Mouse (Mus musculus) MEL (cell line): ENCODE data around the gene Tmem82. TPM values are rescaled to one million over a fixed set of nuclear protein-coding genes. Genes with fewer than 3 reads are reported as not detected.

Source experiments
- DNase-seq: peaks from one replicate; pipeline ENCODE4 v3.0.0; 2011; ENCODE audit warnings: low read depth, low spot score
- H3K27ac ChIP-seq: 2 replicates; pipeline ENCODE4 v1.5.1; 2012; ENCODE audit warnings: low read depth, mild to moderate bottlenecking, control low read depth, low read length, moderate library complexity; ENCODE audit not compliant: control insufficient read depth
- H3K27me3 ChIP-seq, 2 experiments: fragments of 150-350 bp in 1 of 2; sonication (generic) in 1 of 2; 2 replicates each; pipeline ENCODE4 v1.6.1; 2012; ENCODE audit warnings: low read length in 2 of 2, mild to moderate bottlenecking in 2 of 2, improper control_type of control experiment in 1 of 2, moderate library complexity in 1 of 2; ENCODE audit not compliant: insufficient read depth in 2 of 2, control insufficient read depth in 1 of 2
- H3K36me3 ChIP-seq, 2 experiments: 2 replicates each; pipeline ENCODE4 v1.6.1; 2012 to 2014; ENCODE audit warnings: low read length in 2 of 2, improper control_type of control experiment in 1 of 2, inconsistent platforms in 1 of 2, mild to moderate bottlenecking in 1 of 2; ENCODE audit not compliant: insufficient read depth in 2 of 2, control insufficient read depth in 1 of 2
- H3K4me1 ChIP-seq, 2 experiments: fragments of 150-350 bp in 1 of 2; sonication (generic) in 1 of 2; 2 replicates each; pipeline ENCODE4 v1.6.1; 2012; ENCODE audit warnings: low read length in 2 of 2, improper control_type of control experiment in 1 of 2, mild to moderate bottlenecking in 1 of 2; ENCODE audit not compliant: insufficient read depth in 2 of 2, control insufficient read depth in 1 of 2
- H3K4me3 ChIP-seq, 2 experiments: fragments of 150-350 bp in 1 of 2; sonication (generic) in 1 of 2; 2 replicates each; pipeline ENCODE4 v1.5.1; 2012; ENCODE audit warnings: low read depth in 2 of 2, low read length in 2 of 2, mild to moderate bottlenecking in 2 of 2, moderate library complexity in 2 of 2, control low read depth in 1 of 2, improper control_type of control experiment in 1 of 2; ENCODE audit not compliant: control insufficient read depth in 1 of 2, insufficient read depth in 1 of 2
- H3K79me2 ChIP-seq: 2 replicates; pipeline ENCODE4 v1.6.1; 2012; ENCODE audit warnings: mild to moderate bottlenecking, low read length, moderate library complexity; ENCODE audit not compliant: control insufficient read depth, poor library complexity, insufficient read depth
- H3K9ac ChIP-seq: 2 replicates; pipeline ENCODE4 v1.6.1; 2012; ENCODE audit warnings: low read depth, mild to moderate bottlenecking, control low read depth, low read length, moderate library complexity; ENCODE audit not compliant: control insufficient read depth, poor library complexity, severe bottlenecking
- H3K9me3 ChIP-seq: fragments of 150-350 bp; sonication (generic); replicated peaks from 2 replicates; pipeline ENCODE4 v1.6.1; 2012; ENCODE audit warnings: mild to moderate bottlenecking, low read length, improper control_type of control experiment, moderate library complexity; ENCODE audit not compliant: insufficient read depth
- BHLHE40 ChIP-seq: IDR thresholded peaks from 2 replicates; pipeline ENCODE4 v1.6.1; 2012; ENCODE audit warnings: low read depth, mild to moderate bottlenecking, inconsistent platforms, low read length, improper control_type of control experiment, borderline replicate concordance
- CTCF ChIP-seq, 3 experiments: IDR thresholded peaks in 2 of 3; conservative IDR thresholded peaks in 1 of 3; 2 replicates each; pipeline ENCODE4 v1.5.1; 2011 to 2012; ENCODE audit warnings: low read length in 3 of 3, low read depth in 2 of 3, mild to moderate bottlenecking in 2 of 3, improper control_type of control experiment in 1 of 3, inconsistent platforms in 1 of 3, mixed read lengths in 1 of 3, moderate library complexity in 1 of 3; ENCODE audit not compliant: control insufficient read depth in 1 of 3, insufficient read depth in 1 of 3, poor library complexity in 1 of 3, severe bottlenecking in 1 of 3
- EP300 ChIP-seq, 2 experiments: IDR thresholded peaks; 2 replicates each; pipeline ENCODE4 v1.6.1; 2011; ENCODE audit warnings: improper control_type of control experiment in 2 of 2, low read length in 2 of 2, low read depth in 1 of 2, mild to moderate bottlenecking in 1 of 2
- ETS1 ChIP-seq: IDR thresholded peaks from 2 replicates; pipeline ENCODE4 v1.6.1; 2012; ENCODE audit warnings: low read depth, mild to moderate bottlenecking, inconsistent platforms, low read length, improper control_type of control experiment, moderate library complexity
- GABPA ChIP-seq: IDR thresholded peaks from 2 replicates; pipeline ENCODE4 v1.6.1; 2012; ENCODE audit warnings: low read depth, mild to moderate bottlenecking, inconsistent platforms, low read length, improper control_type of control experiment, moderate library complexity
- JUND ChIP-seq: IDR thresholded peaks from 2 replicates; pipeline ENCODE4 v1.6.1; 2011; ENCODE audit warnings: low read depth, mild to moderate bottlenecking, improper control_type of control experiment, low read length
- KAT2A ChIP-seq: conservative IDR thresholded peaks from 2 replicates; pipeline ENCODE4 v1.6.1; 2012; ENCODE audit warnings: low read depth, low read length, improper control_type of control experiment, inconsistent platforms
- MAZ ChIP-seq: IDR thresholded peaks from 2 replicates; pipeline ENCODE4 v1.6.1; 2012; ENCODE audit warnings: low read depth, mild to moderate bottlenecking, inconsistent platforms, low read length, improper control_type of control experiment
- MEF2A ChIP-seq: IDR thresholded peaks from 2 replicates; pipeline ENCODE4 v1.6.1; 2014; ENCODE audit warnings: low read depth, mild to moderate bottlenecking, inconsistent platforms, low read length, improper control_type of control experiment; ENCODE audit not compliant: poor library complexity, insufficient replicate concordance, severe bottlenecking; ENCODE audit errors: extremely low read depth
- NELFE ChIP-seq: IDR thresholded peaks from 2 replicates; pipeline ENCODE4 v1.6.1; 2011; ENCODE audit warnings: low read depth, low read length, improper control_type of control experiment
- NRF1 ChIP-seq: IDR thresholded peaks from 2 replicates; pipeline ENCODE4 v1.6.1; 2014; ENCODE audit warnings: low read depth, mild to moderate bottlenecking, inconsistent platforms, low read length, improper control_type of control experiment, moderate library complexity; ENCODE audit not compliant: poor library complexity, insufficient read depth, severe bottlenecking
- POLR2AphosphoS2 ChIP-seq: IDR thresholded peaks from 2 replicates; pipeline ENCODE4 v1.6.1; 2011; ENCODE audit warnings: low read length, improper control_type of control experiment
- RAD21 ChIP-seq: IDR thresholded peaks from 2 replicates; pipeline ENCODE4 v1.6.1; 2011; ENCODE audit warnings: mild to moderate bottlenecking, low read depth, low read length, improper control_type of control experiment
- SMC3 ChIP-seq: IDR thresholded peaks from 2 replicates; pipeline ENCODE4 v1.6.1; 2011; ENCODE audit warnings: low read depth, low read length, improper control_type of control experiment
- TCF12 ChIP-seq: IDR thresholded peaks from 2 replicates; pipeline ENCODE4 v1.6.1; 2014; ENCODE audit warnings: low read depth, mild to moderate bottlenecking, inconsistent platforms, low read length, improper control_type of control experiment, moderate library complexity
- UBTF ChIP-seq: IDR thresholded peaks from 2 replicates; pipeline ENCODE4 v1.6.1; 2012; ENCODE audit warnings: low read depth, mild to moderate bottlenecking, inconsistent platforms, low read length, improper control_type of control experiment, moderate library complexity, borderline replicate concordance; ENCODE audit not compliant: insufficient read depth
- USF1 ChIP-seq: IDR thresholded peaks from 2 replicates; pipeline ENCODE4 v1.6.1; 2014; ENCODE audit warnings: low read depth, mild to moderate bottlenecking, inconsistent platforms, low read length, improper control_type of control experiment, moderate library complexity
- USF2 ChIP-seq, 2 experiments: IDR thresholded peaks; 2 replicates each; pipeline ENCODE4 v1.6.1; 2011 to 2012; ENCODE audit warnings: improper control_type of control experiment in 2 of 2, low read length in 2 of 2, borderline replicate concordance in 1 of 2, inconsistent platforms in 1 of 2, low read depth in 1 of 2, mild to moderate bottlenecking in 1 of 2; ENCODE audit not compliant: insufficient read depth in 1 of 2
- ZC3H11A ChIP-seq: IDR thresholded peaks from 2 replicates; pipeline ENCODE4 v1.6.1; 2012; ENCODE audit warnings: low read depth, mild to moderate bottlenecking, inconsistent platforms, low read length, improper control_type of control experiment
- ZKSCAN1 ChIP-seq: IDR thresholded peaks from 2 replicates; pipeline ENCODE4 v1.6.1; 2012; ENCODE audit warnings: low read depth, mild to moderate bottlenecking, inconsistent platforms, low read length, improper control_type of control experiment, moderate library complexity
- ZMIZ1 ChIP-seq: IDR thresholded peaks from 2 replicates; pipeline ENCODE4 v1.6.1; 2012; ENCODE audit warnings: low read depth, mild to moderate bottlenecking, inconsistent platforms, low read length, improper control_type of control experiment, moderate library complexity
- ZNF384 ChIP-seq: IDR thresholded peaks from 2 replicates; pipeline ENCODE4 v1.6.1; 2012; ENCODE audit warnings: low read depth, mild to moderate bottlenecking, inconsistent platforms, low read length, improper control_type of control experiment
- polyA plus RNA-seq, 2 experiments: library from polyadenylated mRNA; stranded (reverse) in 1 of 2; unstranded in 1 of 2; fragments of >175 nt in 1 of 2; fragments of >200 nt in 1 of 2; gene quantifications; 2 replicates each; pipeline versions ENCODE4 v1.2.1 to v1.2.4; 2012; ENCODE audit warnings: low replicate concordance in 2 of 2, low read depth in 1 of 2; ENCODE audit not compliant: insufficient read length in 2 of 2, insufficient read depth in 1 of 2, missing spikeins in 1 of 2
- total RNA-seq: library from RNA; depleted of rRNA; stranded (reverse); fragments of 300-350 nt; gene quantifications from 2 replicates; pipeline ENCODE4 v1.2.3, GENCODE M21; 2012

Tmem82 gene
- total and polyA plus RNA-seq, 3 experiments = 0.21 TPM; not detected in 2

GRCm38 (mm10) chr4:141632111-141632873 is 13.9 kb upstream of the Tmem82 start:
- H3K36me3 ChIP-seq = peaks cover 0 to 1% of the 10 kb centered on the region in 2 experiments; a peak in 1 of 4 replicates

GRCm38 (mm10) chr4:141631250-141631649 is 12.8 kb upstream of the Tmem82 start:
- Histone ChIP-seq H3K4me1 (no peaks in the 10 kb centered on the region), H3K27ac (no peak overlapping the region), H3K27me3 (no peaks in the 10 kb centered on the region), H3K36me3 (peaks cover 0 to 1% of the 10 kb centered on the region in 2 experiments; a peak in 1 of 4 replicates), H3K4me3 (no peak overlapping the region), H3K9ac (no peak overlapping the region), H3K79me2 (no peaks in the 10 kb centered on the region), H3K9me3 (no peaks in the 10 kb centered on the region)
- DNase-seq = no peak
- TF ChIP-seq ZKSCAN1 (no peak), CTCF (IDR thresholded peaks at IDR 0.05 in 2 of 3, conservative IDR thresholded peaks at IDR 0.05 in 1 of 3; ENCODE audit: control insufficient read depth in 1 of 3, insufficient read depth in 1 of 3, low read depth in 2 of 3, low read length in 3 of 3, poor library complexity in 1 of 3, severe bottlenecking in 1 of 3) (no peak), TCF12 (no peak), ZC3H11A (no peak)

More at GRCm38 (mm10) chr4:141632111-141632873, 13.9 kb upstream of the Tmem82 start:
- Histone ChIP-seq H3K9me3 (no peaks in the 10 kb centered on the region), H3K4me1 (no peaks in the 10 kb centered on the region), H3K27me3 (no peaks in the 10 kb centered on the region), H3K79me2 (no peaks in the 10 kb centered on the region), H3K27ac (no peak overlapping the region), H3K9ac (no peak overlapping the region), H3K4me3 (no peak overlapping the region)
- no peak for DNase-seq
- no peak for TF ChIP-seq ZNF384

- H3K4me3 ChIP-seq = no peak overlapping the region
- no peaks in the 10 kb centered on the region for H3K27me3 ChIP-seq
- TF ChIP-seq JUND = no peak
- TF ChIP-seq ZMIZ1 = no peak
- TF ChIP-seq ETS1 = no peak
- no peak for TF ChIP-seq EP300 (IDR thresholded peaks at IDR 0.05; ENCODE audit: low read depth in 1 of 2, low read length in 2 of 2)
- no peak for TF ChIP-seq MEF2A
- no peak for TF ChIP-seq KAT2A
- TF ChIP-seq BHLHE40 = no peak
- no peak for TF ChIP-seq USF2 (IDR thresholded peaks at IDR 0.05; ENCODE audit: borderline replicate concordance in 1 of 2, insufficient read depth in 1 of 2, low read depth in 1 of 2, low read length in 2 of 2)
- TF ChIP-seq ZC3H11A = no peak
- TF ChIP-seq SMC3 = no peak
- no peak for TF ChIP-seq UBTF
- no peak for TF ChIP-seq GABPA
- TF ChIP-seq RAD21 = no peak
- TF ChIP-seq USF1 = no peak
- TF ChIP-seq NRF1 = no peak
- TF ChIP-seq NELFE = no peak
- no peak for TF ChIP-seq POLR2AphosphoS2
- TF ChIP-seq MAZ = no peak
- no peaks in the 10 kb centered on the region for H3K79me2 ChIP-seq
- no peak overlapping the region for H3K9ac ChIP-seq
- peaks cover 0 to 1% of the 10 kb centered on the region in 2 experiments; a peak in 1 of 4 replicates for H3K36me3 ChIP-seq
- no peak overlapping the region for H3K27ac ChIP-seq
- DNase-seq = no peak
- H3K9me3 ChIP-seq = no peaks in the 10 kb centered on the region
- H3K4me1 ChIP-seq = no peaks in the 10 kb centered on the region
Observed at GRCm38 (mm10) chr4:141630021-141630420, 11.6 kb upstream of the Tmem82 start.
